9 mouse cellular contexts compared by ENCODE assay signal in the genomic region with DNA sequence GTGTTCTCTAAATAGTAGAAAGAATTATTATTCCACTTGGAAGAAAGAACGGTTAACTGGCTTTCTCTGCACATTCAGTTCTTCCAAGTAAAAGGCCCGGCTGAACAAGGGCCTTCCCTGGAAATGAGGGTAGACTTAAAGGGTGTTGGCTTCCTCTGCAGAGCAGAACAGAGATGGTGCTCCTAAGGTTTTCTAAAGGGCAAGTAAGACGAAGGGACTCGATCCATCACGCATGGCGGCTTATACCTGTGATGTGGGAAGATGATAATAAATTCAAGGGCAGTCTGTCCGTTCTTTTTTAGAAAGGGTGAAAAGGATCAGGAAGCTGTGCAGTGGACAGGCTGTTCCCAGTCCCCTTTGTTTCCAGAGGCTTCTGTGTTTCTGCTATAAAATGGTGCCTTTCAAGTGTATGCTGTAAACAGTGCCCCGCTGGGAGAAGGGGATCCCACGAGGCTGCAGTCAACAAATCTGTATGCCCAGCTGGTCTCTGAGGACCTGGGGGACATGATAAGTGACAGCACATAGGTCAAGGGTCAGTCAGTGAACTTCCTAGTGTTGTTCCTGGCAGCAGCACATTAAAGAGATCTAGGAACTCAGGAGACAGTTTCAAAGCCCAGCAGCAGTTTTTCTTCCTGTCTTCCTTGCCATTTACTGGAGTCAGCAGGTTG. TPM values are rescaled to one million over a fixed set of nuclear protein-coding genes. Genes with fewer than 3 reads are reported as not detected.
DNase-seq lines count a peak whose midpoint lies in the region; ATAC-seq and TF ChIP-seq lines count a peak whose summit lies in the region.
"Had no signal": no experiment of that assay in that cellular context is flagged by ENCODE, and none has a peak within 500 bp of the region (broad histone marks: within the 10 kb centered on the region; RNA-seq: fewer than 3 reads in every experiment).

No protein-coding gene starts in this region.

- no peaks in the 10 kb centered on the region for H3K36me3 ChIP-seq in lung, embryonic 14.5 days (ENCODE audit: insufficient read depth)
- H3K36me3 ChIP-seq in midbrain, embryonic 16.5 days (ENCODE audit: control insufficient read depth, insufficient read depth, low read length): no peaks in the 10 kb centered on the region

- H3K27ac ChIP-seq in lung, embryonic 14.5 days (ENCODE audit: low read depth): no peak overlapping the region
- H3K27ac ChIP-seq in midbrain, embryonic 16.5 days (ENCODE audit: low read length): no peak overlapping the region

- H3K4me3 ChIP-seq in lung, embryonic 14.5 days (ENCODE audit: low read depth, low read length): no peak overlapping the region
- no peak overlapping the region for H3K4me3 ChIP-seq in lung, adult 2 months (replicated peaks; ENCODE audit: extremely low read depth, low read depth, low read length)
- no peak overlapping the region for H3K4me3 ChIP-seq in midbrain, embryonic 16.5 days (ENCODE audit: low read depth, low read length)
- H3K4me3 ChIP-seq: myocyte had no signal

- WGBS in lung, embryonic 14.5 days: 36% methylated on average over 9 of the region's 9 CpGs
- 43% methylated on average over 9 of the region's 9 CpGs for WGBS in lung, adult 2 months
- 37% methylated on average over 9 of the region's 9 CpGs for WGBS in midbrain, embryonic 16.5 days

- H3K4me1 ChIP-seq in lung, embryonic 14.5 days (ENCODE audit: insufficient read depth): peaks cover 3% of the 10 kb centered on the region; the same call in 1 of the 2 replicates
- peaks cover 20% of the 10 kb centered on the region for H3K4me1 ChIP-seq in lung, adult 2 months (ENCODE audit: control insufficient read depth, insufficient read depth, low read length)
- H3K4me1 ChIP-seq in midbrain, embryonic 16.5 days (ENCODE audit: control insufficient read depth, insufficient read depth, low read length): no peaks in the 10 kb centered on the region; the same call in 1 of the 2 replicates

- H3K4me2 ChIP-seq in lung, embryonic 14.5 days: no peak overlapping the region
- H3K4me2 ChIP-seq in midbrain, embryonic 16.5 days (ENCODE audit: low read length): no peak overlapping the region

- TF ChIP-seq CTCF in lung, embryonic 14.5 days (IDR thresholded peaks at IDR 0.05; ENCODE audit: low read depth): no peak
- TF ChIP-seq CTCF in lung, adult 2 months (IDR thresholded peaks at IDR 0.05; ENCODE audit: insufficient read depth, low read length): no peak

- ATAC-seq in lung, embryonic 14.5 days (ENCODE audit: insufficient read depth): peak; percentile 65; the same call in 1 of the 2 replicates
- ATAC-seq in midbrain, embryonic 16.5 days: 0 out of 2 replicates have a peak, but pooled peaks have one; percentile 51

- no peak for TF ChIP-seq POLR2A in lung, adult 2 months (IDR thresholded peaks at IDR 0.05; ENCODE audit: borderline replicate concordance, extremely low read depth, low read depth, low read length)

- H3K9ac ChIP-seq in lung, embryonic 14.5 days: no peak overlapping the region
- no peak overlapping the region for H3K9ac ChIP-seq in midbrain, embryonic 16.5 days (ENCODE audit: low read depth, low read length)

- peak; percentile 42 to 72 for DNase-seq in adrenal gland, adult (ENCODE audit: inconsistent age in 2 of 2, low spot score in 1 of 2)
- no peak for DNase-seq in adrenal gland, adult 18-20 months (ENCODE audit: low spot score in 2 of 2)
- DNase-seq in lung, embryonic 14.5 days: peak; percentile 42
- DNase-seq in lung, adult 2 months: no peak
- peak; percentile 68 for DNase-seq in kidney, postnatal 14 days
- DNase-seq in urinary bladder, adult 18-20 months (ENCODE audit: low spot score in 2 of 2): no peak
- DNase-seq in urinary bladder, adult 2 months (ENCODE audit: low spot score): no peak

- H3K9me3 ChIP-seq in lung, embryonic 14.5 days (ENCODE audit: low read depth, low read length): no peaks in the 10 kb centered on the region
- H3K9me3 ChIP-seq in midbrain, embryonic 16.5 days (replicated peaks; ENCODE audit: control insufficient read depth, low read length, poor library complexity, severe bottlenecking): no peaks in the 10 kb centered on the region

- H3K27me3 ChIP-seq in lung, embryonic 14.5 days (ENCODE audit: insufficient read depth, low read length): no peaks in the 10 kb centered on the region
- no peaks in the 10 kb centered on the region for H3K27me3 ChIP-seq in midbrain, embryonic 16.5 days (ENCODE audit: control insufficient read depth, insufficient read depth, low read depth, low read length)

RNA-seq across cellular contexts. Expression of a gene that starts 36.0 kb away (rescaled TPM):
- total RNA-seq in adrenal gland, adult 18-20 months (2021): 100 to 1,000 TPM; 333 to 416 TPM
- polyA plus RNA-seq in lung, embryonic 14.5 days (2014; fragmentation: Nextera tagmentation; extraction: Ambion mirVana): 105 and 111 TPM in 2 replicates
- polyA plus RNA-seq in lung, adult 2 months (2012; rRNA removed): 308 and 329 TPM in 2 replicates
- 93.7 and 106 TPM in 2 replicates for polyA plus RNA-seq in midbrain, embryonic 16.5 days (2015; fragmentation: Nextera tagmentation; extraction: Ambion mirVana)
- polyA plus RNA-seq in urinary bladder, adult 2 months (2012; rRNA removed): 462 and 520 TPM in 2 replicates

Comparison
In these comparisons a context has a peak if more than half of its experiments do, and no peak if none do; other contexts are left out.
1. DNase-seq: peak in adrenal gland, adult (2 of 2), lung, embryonic 14.5 days (single experiment) and kidney, postnatal 14 days (single experiment); none in adrenal gland, adult 18-20 months (0 of 2), lung, adult 2 months (single experiment), urinary bladder, adult 18-20 months (0 of 2) and urinary bladder, adult 2 months (single experiment).